Mouse (Mus musculus) heart, embryonic 14.5 days (tissue): ENCODE results near the gene Tmprss2. TPM values are rescaled to one million over a fixed set of nuclear protein-coding genes. Genes with fewer than 3 reads are reported as not detected.

ENCODE experiments used
- polyA plus RNA-seq: library from polyadenylated mRNA; unstranded; fragments of >200 nt; fragmentation: Nextera tagmentation; extraction: Ambion mirVana; gene quantifications from 2 replicates; pipeline ENCODE4 v1.2.1, GENCODE M21; 2014

Tmprss2 gene
- polyA plus RNA-seq, 1 experiment from 2014 or later: 0.18 TPM

Other genes starting within 250 kb of the Tmprss2 start
- 0.66 and 0.68 TPM in 2 replicates for gene Mx1, start 148.3 kb downstream of the Tmprss2 start, polyA plus RNA-seq
- gene Fam3b, start 96.4 kb downstream of the Tmprss2 start, polyA plus RNA-seq: not detected in 2 replicates
- 1.9 and 2.1 TPM in 2 replicates for gene Ripk4, start 152.6 kb upstream of the Tmprss2 start, polyA plus RNA-seq
- gene Prdm15, start 240.7 kb upstream of the Tmprss2 start, polyA plus RNA-seq: 4.3 and 6.4 TPM in 2 replicates